22 mouse cellular contexts compared by ENCODE assay signal in genomic region chr2:78829887-78830286, GRCm38 (mm10).
"Had no signal": no experiment of that assay in that cellular context is flagged by ENCODE, and none has a peak within 500 bp of the region (broad histone marks: within the 10 kb centered on the region; RNA-seq: fewer than 3 reads in every experiment).

No protein-coding gene starts in this region.

- H3K27me3 ChIP-seq: kidney, embryonic 15.5 days; limb, embryonic 12.5 days; limb, embryonic 15.5 days; liver, embryonic 13.5 days; lung, embryonic 15.5 days; midbrain, embryonic 12.5 days; midbrain, embryonic 15.5 days; neural tube, embryonic 12.5 days; neural tube, embryonic 15.5 days; stomach, embryonic 15.5 days had no signal

- H3K4me1 ChIP-seq: kidney, embryonic 15.5 days; limb, embryonic 12.5 days; limb, embryonic 15.5 days; liver, embryonic 13.5 days; lung, embryonic 15.5 days; midbrain, embryonic 12.5 days; midbrain, embryonic 15.5 days; neural tube, embryonic 12.5 days; neural tube, embryonic 15.5 days; stomach, embryonic 15.5 days had no signal

- H3K4me3 ChIP-seq: kidney, embryonic 15.5 days; limb, embryonic 12.5 days; limb, embryonic 15.5 days; liver, embryonic 13.5 days; lung, embryonic 15.5 days; midbrain, embryonic 12.5 days; midbrain, embryonic 15.5 days; neural tube, embryonic 12.5 days; neural tube, embryonic 15.5 days; stomach, embryonic 15.5 days had no signal

- H3K9me3 ChIP-seq: kidney, embryonic 15.5 days; limb, embryonic 12.5 days; limb, embryonic 15.5 days; liver, embryonic 13.5 days; lung, embryonic 15.5 days; midbrain, embryonic 12.5 days; midbrain, embryonic 15.5 days; neural tube, embryonic 12.5 days; neural tube, embryonic 15.5 days; stomach, embryonic 15.5 days had no signal

- H3K27ac ChIP-seq: kidney, embryonic 15.5 days; limb, embryonic 12.5 days; limb, embryonic 15.5 days; liver, embryonic 13.5 days; lung, embryonic 15.5 days; midbrain, embryonic 12.5 days; midbrain, embryonic 15.5 days; neural tube, embryonic 12.5 days; neural tube, embryonic 15.5 days; stomach, embryonic 15.5 days had no signal

- H3K4me2 ChIP-seq: kidney, embryonic 15.5 days; limb, embryonic 12.5 days; limb, embryonic 15.5 days; liver, embryonic 13.5 days; lung, embryonic 15.5 days; midbrain, embryonic 12.5 days; midbrain, embryonic 15.5 days; neural tube, embryonic 12.5 days; neural tube, embryonic 15.5 days; stomach, embryonic 15.5 days had no signal

- DNase-seq: kidney, adult 8-10 months; kidney, postnatal 10 days; kidney, postnatal 36 days; left cerebral cortex, postnatal 4 days; liver, embryonic 13.5 days; lung, adult 18-20 months; lung, postnatal 10 days; lung, postnatal 36 days; retina, postnatal 1 day; right cerebral cortex, postnatal 25 days; spleen, adult 18-20 months; thymus, postnatal 25 days had no signal

- ATAC-seq: intestine, postnatal 0 days; midbrain, embryonic 15.5 days had no signal

- H3K36me3 ChIP-seq: kidney, embryonic 15.5 days; limb, embryonic 12.5 days; limb, embryonic 15.5 days; liver, embryonic 13.5 days; lung, embryonic 15.5 days; midbrain, embryonic 12.5 days; midbrain, embryonic 15.5 days; neural tube, embryonic 12.5 days; neural tube, embryonic 15.5 days; stomach, embryonic 15.5 days had no signal

- H3K9ac ChIP-seq: kidney, embryonic 15.5 days; limb, embryonic 12.5 days; limb, embryonic 15.5 days; liver, embryonic 13.5 days; lung, embryonic 15.5 days; midbrain, embryonic 12.5 days; midbrain, embryonic 15.5 days; neural tube, embryonic 12.5 days; neural tube, embryonic 15.5 days; stomach, embryonic 15.5 days had no signal
